Mouse (Mus musculus): ENCODE data around the gene Slc6a17.

- TF ChIP-seq CTCF (IDR thresholded peaks at IDR 0.05; ENCODE audit: low read depth) (no peak), EP300 (IDR thresholded peaks at IDR 0.05; ENCODE audit: low read depth) (no peak)
Observed at GRCm38 (mm10) chr3:107542584-107542983, 24.8 kb upstream of the Slc6a17 start.

Data from liver, postnatal 0 days (tissue).